Mouse (Mus musculus): ENCODE data around the gene Dgkb. TPM values are rescaled to one million over a fixed set of nuclear protein-coding genes. Genes with fewer than 3 reads are reported as not detected.

Dgkb gene
- polyA plus RNA-seq, 1 experiment from 2014 or later = 0.64 TPM

DNA sequence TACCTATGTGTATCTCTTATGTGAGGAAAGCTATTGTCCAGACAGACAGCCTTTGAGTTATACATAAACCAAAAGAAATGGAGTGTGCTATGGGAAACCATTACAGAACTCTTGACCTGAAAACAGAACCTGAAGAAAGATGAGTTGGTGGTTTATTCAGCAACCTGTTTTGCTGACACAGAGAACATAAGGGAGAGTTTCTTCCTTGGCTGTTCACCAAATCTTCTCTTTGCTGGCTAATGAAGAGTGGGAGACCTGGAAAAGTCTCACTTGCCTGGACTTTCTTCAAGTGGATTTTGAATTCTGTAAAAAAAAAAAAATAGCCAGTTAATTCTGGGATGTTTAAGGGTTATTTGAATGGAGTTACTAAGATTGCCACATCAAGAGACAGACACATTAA lies 71.1 kb downstream of the Dgkb start:
- Histone ChIP-seq H3K27ac (replicated peaks) (no peak overlapping the region), H3K9me3 (ENCODE audit: control insufficient read depth, low read length) (no peaks in the 10 kb centered on the region), H3K9ac (ENCODE audit: low read length) (no peak overlapping the region), H3K27me3 (ENCODE audit: control insufficient read depth, insufficient read depth, low read length) (no peaks in the 10 kb centered on the region), H3K4me1 (replicated peaks; ENCODE audit: control insufficient read depth, insufficient read depth) (no peaks in the 10 kb centered on the region), H3K4me3 (ENCODE audit: low read depth, low read length) (no peak overlapping the region), H3K4me2 (replicated peaks; ENCODE audit: low read depth) (no peak overlapping the region), H3K36me3 (ENCODE audit: control insufficient read depth, insufficient read depth, low read length) (no peaks in the 10 kb centered on the region)
- ATAC-seq (ENCODE audit: low FRiP score, low TSS enrichment) (no peak), DNase-seq (ENCODE audit: low spot score) (no peak)
- no peak for TF ChIP-seq CTCF (IDR thresholded peaks at IDR 0.05; ENCODE audit: low read depth)
- no peak for TF ChIP-seq EP300 (optimal IDR thresholded peaks at IDR 0.05)

DNA sequence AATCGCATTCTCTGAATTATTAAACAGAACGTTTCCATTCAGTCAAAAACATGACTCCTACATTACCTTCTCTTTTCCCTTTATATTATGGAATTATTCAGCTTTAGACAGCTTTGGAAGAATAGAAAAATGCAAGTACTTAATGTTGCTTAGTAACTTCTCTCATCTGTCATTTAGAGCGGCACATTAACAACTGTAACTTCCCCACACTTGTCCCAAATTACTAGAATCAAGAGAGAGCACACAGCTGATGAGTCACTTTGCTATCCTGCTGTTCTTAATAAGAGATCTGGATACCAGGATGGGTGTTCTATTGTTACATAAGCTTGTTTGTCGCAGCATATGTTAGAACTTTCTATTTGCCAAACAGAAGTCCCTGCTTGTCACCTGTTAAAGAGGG lies 71.9 kb downstream of the Dgkb start:
- WGBS = 76% methylated on average over 4 of the region's 4 CpGs
- Histone ChIP-seq H3K4me3 (ENCODE audit: low read depth, low read length) (no peak overlapping the region), H3K36me3 (ENCODE audit: control insufficient read depth, insufficient read depth, low read length) (no peaks in the 10 kb centered on the region), H3K4me1 (replicated peaks; ENCODE audit: control insufficient read depth, insufficient read depth) (no peaks in the 10 kb centered on the region), H3K27me3 (ENCODE audit: control insufficient read depth, insufficient read depth, low read length) (no peaks in the 10 kb centered on the region), H3K27ac (replicated peaks) (no peak overlapping the region), H3K4me2 (replicated peaks; ENCODE audit: low read depth) (no peak overlapping the region), H3K9ac (ENCODE audit: low read length) (no peak overlapping the region), H3K9me3 (ENCODE audit: control insufficient read depth, low read length) (no peaks in the 10 kb centered on the region)
- ATAC-seq (ENCODE audit: low FRiP score, low TSS enrichment) = no peak
- no peak for TF ChIP-seq EP300 (optimal IDR thresholded peaks at IDR 0.05)
- DNase-seq (ENCODE audit: low spot score) = no peak

DNA sequence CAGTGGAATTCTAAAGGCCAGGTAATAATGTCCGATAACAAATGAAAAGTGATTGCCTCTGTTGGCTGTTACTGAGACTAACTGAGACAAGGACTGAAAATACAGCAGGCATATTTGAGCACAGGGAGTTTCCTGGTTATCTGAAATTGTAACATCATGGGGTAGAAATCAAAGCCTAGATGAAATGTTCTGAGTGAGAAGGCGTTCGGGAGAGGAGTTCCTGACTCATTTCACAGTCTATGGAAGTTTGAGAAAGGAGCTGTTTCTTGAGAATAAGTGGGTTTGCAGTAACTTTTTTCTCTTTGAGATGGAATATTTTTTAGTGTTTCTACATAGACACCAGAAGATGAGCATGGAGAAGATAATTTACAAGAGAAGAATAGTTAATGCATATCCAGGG lies 73.8 kb downstream of the Dgkb start:
- no peak for ATAC-seq (ENCODE audit: low FRiP score, low TSS enrichment)
- 90% methylated on average over 3 of the region's 3 CpGs for WGBS

DNA sequence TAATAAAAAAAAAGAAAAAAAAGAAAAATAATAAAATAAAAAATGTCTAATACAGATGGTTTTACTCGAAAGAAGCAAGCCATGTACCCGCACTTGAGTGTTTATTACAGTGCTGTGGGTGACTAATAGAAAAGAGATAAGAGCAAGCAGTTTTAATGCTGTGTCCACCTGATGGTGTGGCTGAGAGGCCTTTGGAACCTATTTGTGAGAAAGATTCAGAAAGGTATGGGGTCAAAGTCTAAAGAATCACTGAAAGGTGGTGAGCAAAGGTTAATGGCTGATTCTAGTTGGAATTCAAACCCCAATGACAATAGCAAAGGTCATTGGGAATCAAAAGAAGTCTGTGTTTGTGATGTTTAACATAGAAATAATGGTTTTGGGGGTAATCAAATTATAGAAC lies 124.6 kb downstream of the Dgkb start:
- Histone ChIP-seq H3K4me2 (replicated peaks; ENCODE audit: low read depth) (no peak overlapping the region), H3K4me1 (replicated peaks; ENCODE audit: control insufficient read depth, insufficient read depth) (no peaks in the 10 kb centered on the region), H3K27me3 (ENCODE audit: control insufficient read depth, insufficient read depth, low read length) (no peaks in the 10 kb centered on the region), H3K9ac (ENCODE audit: low read length) (no peak overlapping the region), H3K36me3 (ENCODE audit: control insufficient read depth, insufficient read depth, low read length) (no peaks in the 10 kb centered on the region), H3K9me3 (ENCODE audit: control insufficient read depth, low read length) (no peaks in the 10 kb centered on the region), H3K4me3 (ENCODE audit: low read depth, low read length) (no peak overlapping the region), H3K27ac (replicated peaks) (no peak overlapping the region)
- WGBS = 92% methylated on average over 2 of the region's 2 CpGs
- no peak for DNase-seq (ENCODE audit: low spot score)
- ATAC-seq (ENCODE audit: low FRiP score, low TSS enrichment) = no peak
- no peak for TF ChIP-seq EP300 (optimal IDR thresholded peaks at IDR 0.05)
- TF ChIP-seq CTCF (IDR thresholded peaks at IDR 0.05; ENCODE audit: low read depth) = no peak

More for the DNA sequence above, 73.8 kb downstream of the Dgkb start:
- H3K27me3 ChIP-seq (ENCODE audit: control insufficient read depth, insufficient read depth, low read length) = no peaks in the 10 kb centered on the region
- no peaks in the 10 kb centered on the region for H3K9me3 ChIP-seq (ENCODE audit: control insufficient read depth, low read length)
- no peak overlapping the region for H3K4me2 ChIP-seq (replicated peaks; ENCODE audit: low read depth)
- no peaks in the 10 kb centered on the region for H3K4me1 ChIP-seq (replicated peaks; ENCODE audit: control insufficient read depth, insufficient read depth)
- no peaks in the 10 kb centered on the region for H3K36me3 ChIP-seq (ENCODE audit: control insufficient read depth, insufficient read depth, low read length)
- H3K4me3 ChIP-seq (ENCODE audit: low read depth, low read length) = no peak overlapping the region
- no peak for DNase-seq (ENCODE audit: low spot score)
- no peak for TF ChIP-seq EP300 (optimal IDR thresholded peaks at IDR 0.05)
- TF ChIP-seq CTCF (IDR thresholded peaks at IDR 0.05; ENCODE audit: low read depth) = no peak
- no peak overlapping the region for H3K27ac ChIP-seq (replicated peaks)
- H3K9ac ChIP-seq (ENCODE audit: low read length) = no peak overlapping the region

DNA sequence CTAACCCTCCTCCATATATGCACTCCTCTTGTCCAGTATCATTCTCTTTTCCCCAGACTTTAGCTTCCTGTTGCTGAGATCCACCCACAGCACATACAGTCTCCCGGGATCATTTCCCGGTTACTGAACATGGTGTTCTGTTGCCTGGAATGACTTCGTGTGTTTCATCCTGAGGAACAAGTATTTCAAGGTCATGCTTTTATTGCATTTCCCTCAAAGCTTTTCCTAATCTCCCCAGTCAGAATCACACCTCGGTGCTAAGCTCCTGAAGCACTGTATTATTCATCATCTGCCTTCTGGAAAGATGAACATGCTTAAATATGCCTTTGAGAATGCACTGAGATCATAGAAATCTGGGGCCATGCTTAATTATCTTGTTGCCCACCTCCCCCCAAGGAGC lies 138.7 kb downstream of the Dgkb start:
- H3K4me1 ChIP-seq (replicated peaks; ENCODE audit: control insufficient read depth, insufficient read depth) = no peaks in the 10 kb centered on the region
- DNase-seq (ENCODE audit: low spot score) (no peak), ATAC-seq (ENCODE audit: low FRiP score, low TSS enrichment) (no peak)
- H3K4me3 ChIP-seq (ENCODE audit: low read depth, low read length) = no peak overlapping the region
- H3K36me3 ChIP-seq (ENCODE audit: control insufficient read depth, insufficient read depth, low read length) = no peaks in the 10 kb centered on the region
- WGBS = 70% methylated on average over 4 of the region's 4 CpGs
- H3K9me3 ChIP-seq (ENCODE audit: control insufficient read depth, low read length) = no peaks in the 10 kb centered on the region
- no peak overlapping the region for H3K27ac ChIP-seq (replicated peaks)
- no peak for TF ChIP-seq EP300 (optimal IDR thresholded peaks at IDR 0.05)
- no peak for TF ChIP-seq CTCF (IDR thresholded peaks at IDR 0.05; ENCODE audit: low read depth)
- no peak overlapping the region for H3K4me2 ChIP-seq (replicated peaks; ENCODE audit: low read depth)
- H3K27me3 ChIP-seq (ENCODE audit: control insufficient read depth, insufficient read depth, low read length) = no peaks in the 10 kb centered on the region
- no peak overlapping the region for H3K9ac ChIP-seq (ENCODE audit: low read length)

DNA sequence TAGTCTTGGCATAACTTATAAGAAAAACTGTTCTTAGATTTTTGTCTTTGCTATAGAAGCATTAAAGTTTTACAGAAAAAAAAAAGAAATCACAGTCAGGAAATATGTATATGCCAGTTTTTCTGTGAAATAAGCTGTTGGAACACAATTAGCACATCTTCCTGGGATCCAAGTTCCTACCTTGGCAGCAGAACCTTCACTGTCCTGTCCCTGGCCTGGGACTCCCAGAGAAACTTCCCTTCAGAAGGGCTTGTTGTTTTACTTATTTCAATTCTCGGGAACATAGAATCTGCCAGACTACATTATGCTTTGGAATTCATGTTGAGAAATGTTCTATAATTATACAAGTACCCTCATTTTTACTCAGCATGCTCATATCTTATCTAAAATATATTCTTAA lies 154.0 kb downstream of the Dgkb start:
- no peak overlapping the region for H3K9ac ChIP-seq (ENCODE audit: low read length)
- DNase-seq (ENCODE audit: low spot score) (no peak), ATAC-seq (ENCODE audit: low FRiP score, low TSS enrichment) (no peak)
- no peak overlapping the region for H3K4me2 ChIP-seq (replicated peaks; ENCODE audit: low read depth)
- no peaks in the 10 kb centered on the region for H3K9me3 ChIP-seq (ENCODE audit: control insufficient read depth, low read length)
- no peak overlapping the region for H3K27ac ChIP-seq (replicated peaks)
- TF ChIP-seq CTCF (IDR thresholded peaks at IDR 0.05; ENCODE audit: low read depth) (no peak), EP300 (optimal IDR thresholded peaks at IDR 0.05) (no peak)
- H3K4me3 ChIP-seq (ENCODE audit: low read depth, low read length) = no peak overlapping the region
- WGBS = 61% methylated on average over 1 of the region's 1 CpGs
- no peaks in the 10 kb centered on the region for H3K27me3 ChIP-seq (ENCODE audit: control insufficient read depth, insufficient read depth, low read length)
- H3K4me1 ChIP-seq (replicated peaks; ENCODE audit: control insufficient read depth, insufficient read depth) = no peaks in the 10 kb centered on the region
- no peaks in the 10 kb centered on the region for H3K36me3 ChIP-seq (ENCODE audit: control insufficient read depth, insufficient read depth, low read length)

Measured in stomach, postnatal 0 days (tissue).